Mouse (Mus musculus) lung, adult 2 months (tissue): ENCODE measurements at regions not wholly inside any gene's neighbourhood (a gene's known extent, or its start where the extent isn't known, plus 50 kb on each side); places are given as distances from the start of the nearest gene placed in this dataset.

Source experiments
- DNase-seq: peaks from one replicate; pipeline ENCODE4 v3.0.0; 2022
- H3K4me1 ChIP-seq: fragments of 200-500 bp; 2 replicates; pipeline ENCODE4 v1.6.1; 2011; ENCODE audit warnings: low read length; ENCODE audit not compliant: control insufficient read depth, insufficient read depth
- H3K4me3 ChIP-seq: fragments of 200-500 bp; replicated peaks from 2 replicates; pipeline ENCODE3; 2011; ENCODE audit warnings: low read depth, mild to moderate bottlenecking, control low read depth, low read length; ENCODE audit errors: extremely low read depth
- CTCF ChIP-seq: fragments of 200-500 bp; IDR thresholded peaks from 2 replicates; pipeline ENCODE4 v1.5.1; 2011; ENCODE audit warnings: mild to moderate bottlenecking, low read length, control low read depth; ENCODE audit not compliant: insufficient read depth
- POLR2A ChIP-seq: fragments of 200-500 bp; IDR thresholded peaks from 2 replicates; pipeline ENCODE4 v1.6.1; 2011; ENCODE audit warnings: low read depth, mild to moderate bottlenecking, control low read depth, low read length, borderline replicate concordance; ENCODE audit errors: extremely low read depth
- WGBS: fragments of 180-500 bp; shearing (Covaris S2); methylation state at CpG from one replicate; pipeline ENCODE4 v1.1.7; 2018; 5-methylcytosine and 5-hydroxymethylcytosine counted together

DNA sequence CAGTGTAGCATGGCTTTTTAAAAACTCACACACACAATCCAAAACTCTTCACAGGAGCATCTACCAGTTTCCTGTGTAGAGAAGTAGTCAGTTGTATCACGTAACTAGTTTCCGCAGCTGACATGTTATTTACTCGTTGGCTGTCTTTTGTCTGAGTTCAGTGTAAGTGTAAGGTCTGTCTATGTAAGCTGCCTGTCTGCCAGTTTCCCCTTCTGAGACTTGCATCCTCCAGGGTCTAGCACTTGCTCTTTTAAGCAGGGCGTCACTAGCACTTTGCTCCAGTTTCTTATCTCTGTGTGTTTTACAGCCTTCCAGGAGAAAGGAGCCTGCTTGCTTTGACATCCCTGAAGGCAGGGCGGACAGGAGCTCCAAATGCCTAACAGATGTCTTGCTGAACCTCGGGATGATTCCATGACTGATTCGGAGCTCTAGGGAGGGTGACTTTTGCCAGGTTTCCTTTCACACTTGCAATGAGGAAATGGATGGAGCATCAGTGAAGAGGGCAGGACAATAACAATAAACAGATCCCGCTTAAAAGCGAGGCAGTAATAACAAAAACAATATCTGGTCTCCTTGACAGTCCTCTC is 131.2 kb upstream of the Osr1 start:
- Histone ChIP-seq H3K4me3 (no peak overlapping the region), H3K4me1 (no peaks in the 10 kb centered on the region)
- TF ChIP-seq CTCF (no peak), POLR2A (no peak)
- WGBS, result 12% methylated on average over 9 of the region's 9 CpGs
- DNase-seq, result no peak

DNA sequence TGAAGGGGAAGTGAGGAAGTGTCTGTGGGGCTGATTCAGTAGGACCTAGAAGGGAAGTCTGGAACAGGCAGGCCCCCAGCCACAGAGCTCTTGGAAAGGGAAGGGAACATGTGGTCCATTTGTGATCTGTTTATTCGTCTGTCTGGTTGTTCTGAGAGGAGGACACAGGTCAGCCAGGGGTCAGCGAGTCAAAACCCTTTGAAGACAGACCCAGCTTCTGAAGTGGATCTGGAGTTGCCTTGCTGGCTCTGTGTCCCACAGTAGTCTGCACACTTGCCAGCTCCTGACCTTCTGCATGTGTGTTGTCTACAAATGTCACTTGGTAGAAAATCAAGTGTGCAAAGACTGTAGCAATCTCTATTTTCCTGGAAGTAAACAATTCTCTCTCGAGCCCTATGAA is 119.3 kb upstream of the Osr1 start:
- DNase-seq, result peak; percentile 5
- H3K4me1 ChIP-seq, result no peaks in the 10 kb centered on the region
- WGBS, result 13% methylated on average over 3 of the region's 3 CpGs
- H3K4me3 ChIP-seq, result no peak overlapping the region
- TF ChIP-seq POLR2A (no peak), CTCF (no peak)

DNA sequence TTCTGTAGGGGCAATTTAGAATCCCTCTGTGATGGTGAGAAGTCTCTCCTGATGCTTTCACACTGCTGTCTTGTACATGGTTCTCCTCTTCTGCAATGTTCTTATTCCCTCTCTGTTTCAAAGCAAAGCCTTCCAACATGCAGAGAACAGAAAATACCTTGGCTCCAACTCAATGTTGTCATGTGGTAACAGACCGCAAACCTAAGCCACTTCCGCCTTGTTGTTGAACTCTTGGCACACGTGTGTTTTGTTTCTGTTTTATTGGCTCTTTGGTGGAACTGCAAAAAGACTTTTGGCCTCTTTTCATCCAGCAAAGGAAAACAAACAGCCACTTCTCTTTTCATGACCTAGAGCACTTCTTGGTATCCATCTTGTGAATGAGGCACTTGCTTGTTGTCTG is 109.7 kb upstream of the Osr1 start:
- WGBS, result 51% methylated on average over 3 of the region's 3 CpGs
- TF ChIP-seq POLR2A (no peak), CTCF (no peak)
- Histone ChIP-seq H3K4me1 (no peaks in the 10 kb centered on the region), H3K4me3 (no peak overlapping the region)
- no peak for DNase-seq

DNA sequence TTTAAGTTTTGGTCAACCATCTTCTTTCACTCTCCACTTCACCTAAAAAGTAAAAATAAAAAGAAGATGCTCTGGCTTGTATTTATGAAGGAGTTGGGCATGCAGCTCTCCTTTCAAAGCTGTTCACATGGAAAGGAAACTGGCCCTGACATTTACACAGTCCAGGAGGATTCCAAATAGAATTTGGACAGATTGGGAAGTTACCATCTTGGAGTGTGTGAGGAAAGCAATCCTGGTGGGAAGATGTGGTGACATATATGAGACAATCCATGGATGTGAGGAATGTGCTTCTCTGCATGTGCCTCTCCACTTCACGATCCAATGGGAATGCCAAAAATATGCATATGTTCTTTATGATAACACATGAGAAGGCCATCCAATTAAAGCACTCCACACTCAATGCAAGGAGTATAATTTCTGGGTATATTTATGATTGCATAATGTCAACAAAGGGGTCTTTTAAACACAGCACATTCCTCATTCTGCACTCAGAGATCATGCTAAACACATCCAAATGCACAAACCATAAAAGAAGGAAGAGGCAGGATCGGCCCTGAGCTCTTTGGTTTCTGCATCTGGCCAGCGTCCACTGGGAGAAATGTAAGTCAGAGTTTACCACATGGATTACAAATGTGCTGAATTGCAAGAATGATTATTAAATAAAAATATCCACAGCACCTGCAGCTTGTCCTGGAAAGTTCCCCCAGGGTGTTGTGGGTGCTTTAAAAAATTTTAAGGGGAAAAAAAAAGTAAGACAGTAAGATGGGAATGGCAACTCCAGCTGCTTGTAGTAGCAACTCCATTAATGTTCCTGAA is 100.1 kb upstream of the Osr1 start:
- DNase-seq, result no peak
- no peaks in the 10 kb centered on the region for H3K4me1 ChIP-seq
- no peak overlapping the region for H3K4me3 ChIP-seq
- 66% methylated on average over 3 of the region's 3 CpGs for WGBS
- TF ChIP-seq POLR2A, result no peak
- TF ChIP-seq CTCF, result no peak

DNA sequence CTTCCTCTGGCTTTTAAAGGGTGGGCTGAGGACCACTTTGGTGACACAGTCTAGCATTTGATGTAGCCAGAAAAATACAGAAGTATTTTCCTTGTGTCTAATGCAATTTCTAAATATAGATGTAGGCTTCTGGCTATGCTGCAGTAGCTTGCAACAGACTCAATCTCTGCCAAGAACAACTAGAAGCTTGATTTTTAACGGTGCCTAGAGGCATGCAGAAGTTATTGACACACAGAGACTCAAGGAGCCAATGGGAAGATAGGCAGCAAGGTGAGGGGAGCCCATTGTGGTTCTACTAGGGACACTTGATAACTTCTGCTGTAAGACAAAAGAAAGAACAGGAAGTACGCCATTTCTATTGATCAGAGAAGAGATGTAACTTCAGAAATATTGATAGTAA is 94.1 kb upstream of the Osr1 start:
- no peak for DNase-seq
- Histone ChIP-seq H3K4me1 (no peaks in the 10 kb centered on the region), H3K4me3 (no peak overlapping the region)
- 51% methylated on average over 2 of the region's 2 CpGs for WGBS
- TF ChIP-seq POLR2A, result no peak
- no peak for TF ChIP-seq CTCF

DNA sequence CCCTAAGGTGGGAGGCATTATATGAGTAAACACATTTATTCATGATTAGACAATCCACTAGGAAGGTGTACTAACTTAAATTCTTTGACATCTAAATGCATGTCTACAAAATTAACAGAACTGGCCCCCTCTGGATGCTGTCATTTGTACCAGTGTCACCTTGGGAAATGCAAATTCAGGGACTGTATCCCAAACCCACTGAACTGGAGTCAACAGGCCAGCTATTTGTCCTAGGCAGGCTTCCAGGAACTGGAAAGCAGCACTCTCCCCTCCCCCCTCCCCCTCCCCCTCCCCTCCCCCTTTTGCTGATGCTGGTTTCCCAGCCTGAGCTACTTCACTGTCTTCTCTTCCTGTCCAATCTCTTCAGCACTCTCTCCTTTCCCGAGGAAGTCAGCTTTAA is 91.7 kb upstream of the Osr1 start:
- WGBS, result 0% methylated on average over 1 of the region's 1 CpGs
- TF ChIP-seq POLR2A, result no peak
- TF ChIP-seq CTCF, result no peak
- H3K4me3 ChIP-seq, result no peak overlapping the region
- DNase-seq, result no peak
- H3K4me1 ChIP-seq, result no peaks in the 10 kb centered on the region

DNA sequence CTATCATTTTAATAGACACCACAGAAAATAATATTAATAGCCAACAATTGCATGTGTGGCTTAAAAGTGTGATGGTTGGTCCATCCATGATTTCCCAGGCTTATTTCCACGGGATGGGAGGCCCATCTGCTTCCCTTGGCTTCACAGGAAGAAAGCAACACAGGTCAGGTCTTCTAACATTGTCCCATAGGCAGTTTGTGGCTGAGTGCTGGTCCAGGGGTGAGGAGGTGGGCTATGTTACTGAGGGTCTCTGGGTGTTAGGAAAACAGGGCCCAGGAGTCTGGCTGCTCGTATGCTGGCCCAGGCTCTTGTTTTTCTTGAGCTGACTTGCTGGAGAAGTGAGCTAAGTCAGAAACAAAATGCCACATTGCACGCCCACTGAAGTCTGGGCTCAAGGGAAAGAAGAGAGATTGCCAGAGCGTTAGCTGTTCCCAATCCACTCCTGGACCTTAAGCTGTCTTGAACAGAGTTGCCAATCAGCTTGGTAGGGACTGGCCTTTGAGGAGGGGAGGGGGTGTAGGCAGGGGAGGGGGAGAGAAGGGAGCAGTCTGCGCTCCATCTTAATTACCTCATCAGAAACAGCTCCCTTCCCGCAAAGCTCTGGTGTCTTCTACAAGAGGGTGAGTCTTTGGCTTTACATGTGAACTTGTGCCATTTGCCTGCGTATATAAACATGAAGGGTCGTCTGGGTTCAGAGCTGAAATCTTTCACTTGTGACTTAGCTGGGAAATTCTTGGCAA is 82.1 kb upstream of the Osr1 start:
- Histone ChIP-seq H3K4me3 (no peak overlapping the region), H3K4me1 (no peaks in the 10 kb centered on the region)
- no peak for DNase-seq
- WGBS, result 44% methylated on average over 8 of the region's 8 CpGs
- TF ChIP-seq POLR2A (no peak), CTCF (no peak)

DNA sequence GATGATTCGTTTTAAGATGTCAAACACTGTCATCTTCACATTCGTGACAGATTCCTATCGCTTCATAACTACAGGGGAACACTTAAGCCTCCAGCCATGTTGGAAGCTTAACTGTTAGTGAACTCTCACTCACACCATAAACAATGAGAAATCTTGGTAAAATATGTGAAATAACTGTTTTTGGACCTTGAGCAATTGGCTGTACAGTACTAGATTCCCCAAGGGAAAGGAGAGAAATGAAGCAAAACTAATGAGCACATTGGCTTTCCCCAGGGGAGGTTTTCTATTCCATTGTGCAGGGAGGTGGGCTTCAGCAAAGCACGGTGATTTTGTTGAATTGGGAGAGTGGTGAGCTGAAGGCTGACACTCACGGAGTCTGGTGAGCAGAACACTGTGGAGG is 56.0 kb upstream of the Osr1 start:
- Histone ChIP-seq H3K4me3 (no peak overlapping the region), H3K4me1 (no peaks in the 10 kb centered on the region)
- 58% methylated on average over 5 of the region's 5 CpGs for WGBS
- TF ChIP-seq CTCF (no peak), POLR2A (no peak)
- no peak for DNase-seq

DNA sequence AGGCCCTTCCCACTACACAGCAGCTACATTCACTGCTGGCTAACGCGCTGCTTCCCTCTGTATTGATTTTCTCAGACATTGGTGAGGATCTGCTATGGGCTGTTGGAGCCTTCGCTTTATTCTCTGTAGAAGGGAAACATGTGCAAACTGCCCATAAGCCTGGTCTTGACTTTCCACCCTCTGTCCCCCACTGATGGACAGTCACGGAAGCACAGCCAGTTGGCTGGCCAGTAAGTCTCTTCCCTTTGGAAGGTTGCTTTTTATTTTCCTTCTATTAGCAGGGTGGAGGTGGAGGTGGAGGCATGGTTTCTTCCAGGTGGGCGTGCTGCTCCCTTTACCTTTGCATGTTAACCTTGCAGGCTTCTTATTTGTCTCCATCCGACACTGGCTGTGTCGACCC is 51.1 kb upstream of the Osr1 start:
- no peak overlapping the region for H3K4me3 ChIP-seq
- TF ChIP-seq CTCF (0 out of 2 replicates have a peak, but pooled peaks have one; percentile 20), POLR2A (no peak)
- no peaks in the 10 kb centered on the region for H3K4me1 ChIP-seq
- WGBS, result 65% methylated on average over 7 of the region's 7 CpGs
- DNase-seq, result no peak
